In the genomic region with DNA sequence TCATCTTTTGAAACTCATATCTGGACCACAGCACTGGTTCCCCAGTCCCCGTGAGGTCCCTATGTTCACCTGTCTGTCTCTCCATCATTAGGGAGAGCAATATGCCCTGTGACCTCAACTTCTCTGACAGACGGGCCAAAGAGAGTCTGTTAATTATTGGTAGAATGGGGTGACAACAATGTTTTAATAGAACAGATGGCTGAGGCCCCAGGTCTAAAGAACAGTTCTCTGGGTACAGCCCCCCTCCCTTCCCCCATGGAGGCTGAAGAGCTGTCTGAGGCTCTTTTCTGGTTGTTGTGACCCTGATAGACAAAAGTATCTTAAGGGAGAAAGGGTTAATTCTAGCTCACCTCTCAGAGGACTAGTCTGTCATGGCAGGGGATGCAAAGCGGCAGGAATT, we compare ENCODE assay signal across 21 mouse cellular contexts. TPM values are rescaled to one million over a fixed set of nuclear protein-coding genes. Genes with fewer than 3 reads are reported as not detected.
DNase-seq lines count a peak whose midpoint lies in the region; ATAC-seq and TF ChIP-seq lines count a peak whose summit lies in the region.
"Had no signal": no experiment of that assay in that cellular context is flagged by ENCODE, and none has a peak within 500 bp of the region (broad histone marks: within the 10 kb centered on the region; RNA-seq: fewer than 3 reads in every experiment).

No protein-coding gene starts in this region.

- no peak for TF ChIP-seq CTCF in liver, adult 2 months (IDR thresholded peaks at IDR 0.05; ENCODE audit: low read depth, low read length)

- WGBS in kidney, embryonic 14.5 days: 87% methylated on average over 3 of the region's 3 CpGs
- 49% methylated on average over 3 of the region's 3 CpGs for WGBS in liver, adult 2 months
- 71% methylated on average over 3 of the region's 3 CpGs for WGBS in liver, embryonic 12.5 days (ENCODE audit: insufficient replicate concordance)

- no peaks in the 10 kb centered on the region for H3K79me2 ChIP-seq in liver, adult 2 months (ENCODE audit: control insufficient read depth, insufficient read depth, low read length)

- H3K4me3 ChIP-seq in kidney, embryonic 14.5 days (ENCODE audit: low read length): no peak overlapping the region
- H3K4me3 ChIP-seq in liver, adult 2 months (ENCODE audit: insufficient read depth, low read depth, low read length): no peak overlapping the region
- no peak overlapping the region for H3K4me3 ChIP-seq in liver, embryonic 12.5 days
- H3K4me3 ChIP-seq: embryonic facial prominence, embryonic 13.5 days; forebrain, embryonic 12.5 days; heart, adult 2 months; heart, embryonic 15.5 days had no signal

- no peak overlapping the region for H3K9ac ChIP-seq in kidney, embryonic 14.5 days (ENCODE audit: low read depth, low read length)
- H3K9ac ChIP-seq in liver, adult 2 months (ENCODE audit: low read depth, low read length): no peak overlapping the region
- no peak overlapping the region for H3K9ac ChIP-seq in liver, embryonic 12.5 days
- H3K9ac ChIP-seq: embryonic facial prominence, embryonic 13.5 days; forebrain, embryonic 12.5 days; heart, embryonic 15.5 days had no signal

- H3K27me3 ChIP-seq in kidney, embryonic 14.5 days (ENCODE audit: control insufficient read depth, insufficient read depth, low read length): no peaks in the 10 kb centered on the region
- no peaks in the 10 kb centered on the region for H3K27me3 ChIP-seq in liver, adult 2 months (ENCODE audit: control insufficient read depth, insufficient read depth, low read length)
- no peaks in the 10 kb centered on the region for H3K27me3 ChIP-seq in liver, embryonic 12.5 days (replicated peaks)
- H3K27me3 ChIP-seq: embryonic facial prominence, embryonic 13.5 days; forebrain, embryonic 12.5 days; heart, embryonic 15.5 days had no signal

- no peaks in the 10 kb centered on the region for H3K4me1 ChIP-seq in kidney, embryonic 14.5 days (ENCODE audit: control insufficient read depth, insufficient read depth, low read length)
- peaks cover 5% of the 10 kb centered on the region for H3K4me1 ChIP-seq in liver, adult 2 months (ENCODE audit: control insufficient read depth, insufficient read depth, low read length)
- peaks cover 20% of the 10 kb centered on the region for H3K4me1 ChIP-seq in liver, embryonic 12.5 days
- H3K4me1 ChIP-seq: forebrain, embryonic 12.5 days had no signal

- no peak overlapping the region for H3K4me2 ChIP-seq in kidney, embryonic 14.5 days (replicated peaks; ENCODE audit: low read depth, low read length)
- H3K4me2 ChIP-seq in liver, embryonic 12.5 days: no peak overlapping the region
- H3K4me2 ChIP-seq: embryonic facial prominence, embryonic 13.5 days; forebrain, embryonic 12.5 days; heart, embryonic 11.5 days; heart, embryonic 15.5 days had no signal

- no peaks in the 10 kb centered on the region for H3K36me3 ChIP-seq in kidney, embryonic 14.5 days (ENCODE audit: control insufficient read depth, insufficient read depth, low read length)
- H3K36me3 ChIP-seq in liver, adult 2 months (ENCODE audit: control insufficient read depth, insufficient read depth, low read length): no peaks in the 10 kb centered on the region
- no peaks in the 10 kb centered on the region for H3K36me3 ChIP-seq in liver, embryonic 12.5 days
- H3K36me3 ChIP-seq: embryonic facial prominence, embryonic 13.5 days; forebrain, embryonic 12.5 days; heart, embryonic 15.5 days had no signal

- ATAC-seq in kidney, embryonic 14.5 days (ENCODE audit: low FRiP score, low TSS enrichment): no peak
- ATAC-seq in liver, embryonic 12.5 days: no peak
- ATAC-seq: forebrain, embryonic 16.5 days had no signal

- no peak overlapping the region for H3K27ac ChIP-seq in kidney, embryonic 14.5 days (ENCODE audit: low read depth, low read length)
- peak overlapping the region; percentile 18; the same call in 1 of the 2 replicates for H3K27ac ChIP-seq in liver, adult 2 months (replicated peaks; ENCODE audit: insufficient read depth, low read depth, low read length)
- no peak overlapping the region for H3K27ac ChIP-seq in liver, embryonic 12.5 days
- H3K27ac ChIP-seq: embryonic facial prominence, embryonic 13.5 days; forebrain, embryonic 12.5 days; heart, adult 2 months; heart, embryonic 15.5 days had no signal

- H3K9me3 ChIP-seq in kidney, embryonic 14.5 days (ENCODE audit: control insufficient read depth, low read length): no peaks in the 10 kb centered on the region
- peaks cover under 1% of the 10 kb centered on the region; the same call in 1 of the 2 replicates for H3K9me3 ChIP-seq in liver, embryonic 12.5 days (replicated peaks)
- H3K9me3 ChIP-seq: embryonic facial prominence, embryonic 13.5 days; forebrain, embryonic 12.5 days; heart, embryonic 15.5 days had no signal

- DNase-seq in kidney, adult 11 months: peak; percentile 57
- DNase-seq in liver, adult 2 months (ENCODE audit: extremely low read depth, low read depth, low spot score): peak; percentile 88
- DNase-seq in kidney, postnatal 10 days: peak; percentile 37
- DNase-seq in urinary bladder, postnatal 25 days (ENCODE audit: low spot score): no peak
- no peak for DNase-seq in frontal cortex, postnatal 25 days (ENCODE audit: low spot score in 2 of 2)
- DNase-seq: adrenal gland, postnatal 10 days; cerebellum, adult 11 months; cerebellum, adult 9-11 months; cerebellum, postnatal 36 days; gastrocnemius, postnatal 14 days; heart, adult 2 months; heart, postnatal 14 days had no signal

- no peak for TF ChIP-seq POLR2A in liver, adult 2 months (IDR thresholded peaks at IDR 0.05; ENCODE audit: extremely low read depth, insufficient read depth, low read length)

RNA-seq across cellular contexts. Expression of a gene that starts 37.2 kb away (rescaled TPM):
- 334 and 342 TPM in 2 replicates for polyA plus RNA-seq in kidney, embryonic 14.5 days (2014; fragmentation: Nextera tagmentation; extraction: Ambion mirVana)
- total RNA-seq in liver, adult 2 months (2014; rRNA removed): 32.9 and 37.0 TPM in 2 replicates
- 31.3 and 36.4 TPM in 2 replicates for polyA plus RNA-seq in liver, adult 2 months (2012; rRNA removed)
- 157 TPM in 2 replicates for polyA plus RNA-seq in liver, embryonic 12.5 days (2016; fragmentation: Nextera tagmentation; extraction: Ambion mirVana)

RNA-seq across cellular contexts. Expression of a gene that starts 55.3 kb away (rescaled TPM):
- polyA plus RNA-seq in kidney, embryonic 14.5 days (2014; fragmentation: Nextera tagmentation; extraction: Ambion mirVana): 174 and 209 TPM in 2 replicates
- total RNA-seq in liver, adult 2 months (2014; rRNA removed): 37.3 and 56.5 TPM in 2 replicates
- 6.7 and 12.2 TPM in 2 replicates for polyA plus RNA-seq in liver, adult 2 months (2012; rRNA removed)
- 91.1 and 98.9 TPM in 2 replicates for polyA plus RNA-seq in liver, embryonic 12.5 days (2016; fragmentation: Nextera tagmentation; extraction: Ambion mirVana)

RNA-seq across cellular contexts. Expression of a gene that starts 58.9 kb away (rescaled TPM):
- 0.06 and 0.35 TPM in 2 replicates for polyA plus RNA-seq in kidney, embryonic 14.5 days (2014; fragmentation: Nextera tagmentation; extraction: Ambion mirVana)
- total RNA-seq in liver, adult 2 months (2014; rRNA removed): under 0.01 and 0.46 TPM in 2 replicates
- polyA plus RNA-seq in liver, adult 2 months (2012; rRNA removed): 0.09 and 0.12 TPM in 2 replicates
- polyA plus RNA-seq in liver, embryonic 12.5 days (2016; fragmentation: Nextera tagmentation; extraction: Ambion mirVana): 0.11 and 0.18 TPM in 2 replicates
- total RNA-seq: hematopoietic stem cell, adult 5-6 weeks; MEL had no signal
- polyA plus RNA-seq: heart, embryonic 11.5 days had no signal

Comparison
In these comparisons a context has a peak if more than half of its experiments do, and no peak if none do; other contexts are left out.
1. DNase-seq: peak in kidney, adult 11 months (single experiment), liver, adult 2 months (single experiment) and kidney, postnatal 10 days (single experiment); none in urinary bladder, postnatal 25 days (single experiment) and frontal cortex, postnatal 25 days (0 of 2).